Comparison of ENCODE assay signal across 8 mouse cellular contexts in the genomic region with DNA sequence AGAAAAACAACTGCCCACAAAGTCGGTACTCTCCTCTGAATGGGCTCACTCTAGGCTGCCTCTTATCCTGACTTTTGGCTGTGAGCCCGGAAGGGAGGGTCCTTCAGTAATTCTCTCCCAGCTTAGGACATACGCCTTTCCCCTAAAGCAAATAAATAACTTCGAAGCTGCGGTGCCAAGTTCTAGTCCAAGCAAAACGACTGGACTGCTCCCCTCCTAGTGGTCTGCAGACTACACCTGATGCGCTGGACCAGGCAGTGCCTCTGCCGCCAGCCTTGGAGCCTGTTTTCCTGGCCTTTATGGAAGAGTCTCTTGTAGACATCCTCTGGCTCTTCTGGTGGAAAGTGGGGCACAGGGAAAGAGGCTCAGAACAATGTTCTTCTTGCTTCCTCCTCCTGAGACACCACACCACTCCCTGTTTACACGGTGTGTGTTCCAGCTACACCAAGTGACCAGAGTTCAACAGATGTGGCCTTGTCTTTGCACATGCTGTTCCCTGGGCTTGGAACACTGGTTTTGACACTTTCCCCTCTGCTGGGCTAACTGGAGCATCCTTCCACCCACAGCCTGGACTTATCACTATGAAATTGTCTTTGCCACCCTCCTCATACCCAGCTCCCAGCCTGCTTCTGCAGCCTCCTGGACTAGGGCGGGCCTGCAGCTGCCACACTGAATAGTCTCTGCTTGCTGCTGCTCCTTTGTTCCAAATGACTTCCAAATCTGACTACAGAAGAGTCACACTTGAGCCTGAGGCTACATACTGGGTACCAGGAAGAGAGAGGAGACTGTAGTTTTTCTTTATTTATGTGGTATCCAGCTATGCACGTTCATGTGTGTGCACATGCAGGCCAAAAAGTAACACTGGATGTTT. TPM values are rescaled to one million over a fixed set of nuclear protein-coding genes. Genes with fewer than 3 reads are reported as not detected.
DNase-seq lines count a peak whose midpoint lies in the region; ATAC-seq and TF ChIP-seq lines count a peak whose summit lies in the region.

No protein-coding gene starts in this region.

- peaks cover 21 to 40% of the 10 kb centered on the region in 2 experiments for H3K4me1 ChIP-seq in MEL (ENCODE audit: control insufficient read depth in 1 of 2, insufficient read depth in 2 of 2, low read length in 2 of 2)
- H3K4me1 ChIP-seq in hindbrain, embryonic 12.5 days = peaks cover 25% of the 10 kb centered on the region
- peaks cover 31% of the 10 kb centered on the region for H3K4me1 ChIP-seq in limb, embryonic 13.5 days

- H3K9me3 ChIP-seq in MEL (replicated peaks; ENCODE audit: insufficient read depth, low read length) = no peaks in the 10 kb centered on the region
- H3K9me3 ChIP-seq in hindbrain, embryonic 12.5 days (replicated peaks) = no peaks in the 10 kb centered on the region
- H3K9me3 ChIP-seq in limb, embryonic 13.5 days = no peaks in the 10 kb centered on the region

- no peak for TF ChIP-seq RAD21 in MEL (IDR thresholded peaks at IDR 0.05; ENCODE audit: low read depth, low read length)

- 54% methylated on average over 11 of the region's 11 CpGs for WGBS in hindbrain, embryonic 12.5 days
- WGBS in limb, embryonic 13.5 days = 43% methylated on average over 11 of the region's 11 CpGs

- peak; percentile 45 for ATAC-seq in Patski
- peak; percentile 39 for ATAC-seq in hindbrain, embryonic 12.5 days (ENCODE audit: low FRiP score)
- peak; percentile 57; the same call in 1 of the 2 replicates for ATAC-seq in limb, embryonic 13.5 days (ENCODE audit: low FRiP score, low read depth)
- no peak for ATAC-seq in activated CD4-positive, CD25-positive, alpha-beta regulatory T cell, adult 4 months

- H3K27me3 ChIP-seq in MEL (ENCODE audit: control insufficient read depth in 1 of 2, insufficient read depth in 2 of 2, low read length in 2 of 2) (no peaks in the 10 kb centered on the region), Patski (no peaks in the 10 kb centered on the region), myocyte (ENCODE audit: control insufficient read depth, insufficient read depth, insufficient read length) (no peaks in the 10 kb centered on the region)
- no peaks in the 10 kb centered on the region for H3K27me3 ChIP-seq in hindbrain, embryonic 12.5 days
- no peaks in the 10 kb centered on the region for H3K27me3 ChIP-seq in limb, embryonic 13.5 days

- TF ChIP-seq POLR2A in MEL (IDR thresholded peaks at IDR 0.05; ENCODE audit: control insufficient read depth in 1 of 2, insufficient read depth in 1 of 2, low read depth in 1 of 2, low read length in 2 of 2, poor library complexity in 1 of 2) (no peak), myocyte (IDR thresholded peaks at IDR 0.05; ENCODE audit: insufficient read length, low read depth) (no peak)

- peaks cover 0 to 35% of the 10 kb centered on the region in 2 experiments; a peak in 2 of 4 replicates for H3K36me3 ChIP-seq in MEL (ENCODE audit: control insufficient read depth in 1 of 2, insufficient read depth in 2 of 2, low read length in 2 of 2)
- no peaks in the 10 kb centered on the region for H3K36me3 ChIP-seq in hindbrain, embryonic 12.5 days
- peaks cover 9% of the 10 kb centered on the region for H3K36me3 ChIP-seq in limb, embryonic 13.5 days
- peaks cover under 1% of the 10 kb centered on the region for H3K36me3 ChIP-seq in myocyte (ENCODE audit: control insufficient read depth, insufficient read depth)

- TF ChIP-seq CTCF in MEL (IDR thresholded peaks at IDR 0.05 in 2 of 3, conservative IDR thresholded peaks at IDR 0.05 in 1 of 3; ENCODE audit: control insufficient read depth in 1 of 3, insufficient read depth in 1 of 3, low read depth in 2 of 3, low read length in 3 of 3, poor library complexity in 1 of 3, severe bottlenecking in 1 of 3) (no peak), Patski (IDR thresholded peaks at IDR 0.05) (no peak)

- POLR2A ChIA-PET in Patski (lab: Charles Lee) = interaction anchor here (0.9 kb wide), 1 partner anchor 15 kb away, joined by 3 read pairs; no protein-coding TSS in a partner anchor

- peak; percentile 87 for DNase-seq in MEL (ENCODE audit: low read depth, low spot score)
- no peak for DNase-seq in Patski (ENCODE audit: low read depth, low spot score)
- DNase-seq in gastrocnemius, adult 18-20 months (ENCODE audit: low spot score) = peak; percentile 83
- no peak for DNase-seq in thymus, postnatal 25 days

- H3K4me3 ChIP-seq in MEL (ENCODE audit: control insufficient read depth in 1 of 2, insufficient read depth in 1 of 2, low read depth in 2 of 2, low read length in 2 of 2) = peak overlapping the region in 1 of 2 experiments; percentile 13; a peak in 1 of 4 replicates
- H3K4me3 ChIP-seq in hindbrain, embryonic 12.5 days = no peak overlapping the region
- no peak overlapping the region for H3K4me3 ChIP-seq in limb, embryonic 13.5 days
- no peak overlapping the region for H3K4me3 ChIP-seq in myocyte

- H3ac ChIP-seq in myocyte (ENCODE audit: control insufficient read depth, insufficient read length) = no peak overlapping the region

- H3K79me2 ChIP-seq in MEL (ENCODE audit: control insufficient read depth, insufficient read depth, low read length, poor library complexity) (no peaks in the 10 kb centered on the region), myocyte (ENCODE audit: control insufficient read depth, insufficient read depth) (no peaks in the 10 kb centered on the region)

- CTCF ChIA-PET in Patski (lab: Charles Lee) = interaction anchor here (1.1 to 1.4 kb wide), 2 partner anchors 19 to 85 kb away, joined by 3 to 5 read pairs; no protein-coding TSS in a partner anchor

- no peak overlapping the region for H3K4me2 ChIP-seq in hindbrain, embryonic 12.5 days (replicated peaks)
- H3K4me2 ChIP-seq in limb, embryonic 13.5 days (replicated peaks) = no peak overlapping the region
- H3K4me2 ChIP-seq in myocyte (ENCODE audit: low read depth) = peak overlapping the region; percentile 51

- H3K9ac ChIP-seq in MEL (ENCODE audit: control insufficient read depth, low read depth, low read length, poor library complexity, severe bottlenecking) = peak overlapping the region; percentile 35
- H3K9ac ChIP-seq in hindbrain, embryonic 12.5 days = peak overlapping the region; percentile 36
- 0 out of 2 replicates have a peak overlapping the region, but pooled peaks have one; percentile 45 for H3K9ac ChIP-seq in limb, embryonic 13.5 days

- TF ChIP-seq EP300 in MEL (IDR thresholded peaks at IDR 0.05; ENCODE audit: low read depth in 1 of 2, low read length in 2 of 2) = no peak

- H3K27ac ChIP-seq in MEL (ENCODE audit: control insufficient read depth, low read depth, low read length) = peak overlapping the region; percentile 4; the same call in 1 of the 2 replicates
- peak overlapping the region; percentile 81 for H3K27ac ChIP-seq in hindbrain, embryonic 12.5 days
- H3K27ac ChIP-seq in limb, embryonic 13.5 days = peak overlapping the region; percentile 78

- in situ Hi-C loops in Patski (cut with MboI; ENCODE audit: low pct_unique_long_range_greater_than_20kb) = no loop called here

TF ChIP-seq in MEL, 35 proteins besides CTCF, POLR2A, EP300 and RAD21:
- TF ChIP-seq ELF1 (IDR thresholded peaks at IDR 0.05; ENCODE audit: low read depth, low read length) (0 out of 2 replicates have a peak, but pooled peaks have one; percentile 10), MXI1 (IDR thresholded peaks at IDR 0.05; ENCODE audit: low read depth, low read length) (peak; percentile 18; the same call in 1 of the 2 replicates), CHD2 (IDR thresholded peaks at IDR 0.05; ENCODE audit: low read length) (no peak), GATA1 (IDR thresholded peaks at IDR 0.05; ENCODE audit: low read depth, low read length) (peak; percentile 8; the same call in 1 of the 2 replicates)

TF ChIP-seq in myocyte, 11 proteins besides CTCF, POLR2A, EP300 and RAD21 (continues in another document):
- TF ChIP-seq CEBPB (IDR thresholded peaks at IDR 0.05; ENCODE audit: insufficient read depth, poor library complexity, severe bottlenecking) (no peak), TCF12 (IDR thresholded peaks at IDR 0.05; ENCODE audit: insufficient read depth, poor library complexity, severe bottlenecking) (no peak), SRF (IDR thresholded peaks at IDR 0.05; ENCODE audit: control insufficient read depth, insufficient read length, low read depth) (no peak), REST (IDR thresholded peaks at IDR 0.05; ENCODE audit: insufficient read depth, insufficient read length) (no peak)

RNA-seq across cellular contexts. Expression of gene Ascc1, which starts 23.5 kb away (rescaled TPM):
- 17.0 and 17.1 TPM in 2 replicates for total RNA-seq in MEL (2012; rRNA removed)
- 10 to 100 TPM in 1 of 2 experiments, not detected in 1; 37.9 TPM for polyA plus RNA-seq in MEL (2012; ENCODE audit: insufficient read depth in 1 of 2, insufficient read length in 2 of 2, low read depth in 1 of 2, low replicate concordance in 2 of 2, missing spikeins in 1 of 2)
- polyA plus RNA-seq in Patski (2021) = 34.4 TPM
- 10 to 100 TPM; 14.2 to 15.3 TPM for total RNA-seq in gastrocnemius, adult 18-20 months (2021)
- 36.3 and 38.0 TPM in 2 replicates for polyA plus RNA-seq in hindbrain, embryonic 12.5 days (2016; fragmentation: Nextera tagmentation; extraction: Ambion mirVana)
- 44.9 and 46.0 TPM in 2 replicates for polyA plus RNA-seq in limb, embryonic 13.5 days (2015; fragmentation: Nextera tagmentation; extraction: Ambion mirVana)
- polyA plus RNA-seq in myocyte (2012; fragmentation: generic; extraction: Trizol) = 36.7 TPM
- 10 to 100 TPM; 49.6 to 50.2 TPM for polyA plus RNA-seq in activated CD4-positive, CD25-positive, alpha-beta regulatory T cell, adult 4 months (2017; shearing (Covaris generic))

RNA-seq across cellular contexts. Expression of gene Anapc16, which starts 23.8 kb away (rescaled TPM):
- 61.5 and 73.0 TPM in 2 replicates for total RNA-seq in MEL (2012; rRNA removed)
- 10 to 100 TPM in 1 of 2 experiments, not detected in 1; 53.7 TPM for polyA plus RNA-seq in MEL (2012; ENCODE audit: insufficient read depth in 1 of 2, insufficient read length in 2 of 2, low read depth in 1 of 2, low replicate concordance in 2 of 2, missing spikeins in 1 of 2)
- polyA plus RNA-seq in Patski (2021) = 67.8 TPM
- 10 to 100 TPM; 43.7 to 43.9 TPM for total RNA-seq in gastrocnemius, adult 18-20 months (2021)
- polyA plus RNA-seq in hindbrain, embryonic 12.5 days (2016; fragmentation: Nextera tagmentation; extraction: Ambion mirVana) = 113 and 119 TPM in 2 replicates
- 128 and 133 TPM in 2 replicates for polyA plus RNA-seq in limb, embryonic 13.5 days (2015; fragmentation: Nextera tagmentation; extraction: Ambion mirVana)
- 127 TPM for polyA plus RNA-seq in myocyte (2012; fragmentation: generic; extraction: Trizol)
- polyA plus RNA-seq in activated CD4-positive, CD25-positive, alpha-beta regulatory T cell, adult 4 months (2017; shearing (Covaris generic)) = 100 to 1,000 TPM in 1 of 2 experiments, 10 to 100 TPM in 1; 89.7 to 110 TPM

RNA-seq across cellular contexts. Expression of gene Ddit4, which starts 27.5 kb away (rescaled TPM):
- 2.6 and 40.6 TPM in 2 replicates for total RNA-seq in MEL (2012; rRNA removed)
- polyA plus RNA-seq in MEL (2012; ENCODE audit: insufficient read depth in 1 of 2, insufficient read length in 2 of 2, low read depth in 1 of 2, low replicate concordance in 2 of 2, missing spikeins in 1 of 2) (10 to 100 TPM in 1 of 2 experiments, not detected in 1; 11.6 TPM), Patski (2021) (63.9 TPM), myocyte (2012; fragmentation: generic; extraction: Trizol) (266 TPM)
- 100 to 1,000 TPM in 1 of 2 experiments, 1 to 10 TPM in 1; 8.1 to 202 TPM for total RNA-seq in gastrocnemius, adult 18-20 months (2021)
- 78.1 and 78.6 TPM in 2 replicates for polyA plus RNA-seq in hindbrain, embryonic 12.5 days (2016; fragmentation: Nextera tagmentation; extraction: Ambion mirVana)
- 75.9 and 77.0 TPM in 2 replicates for polyA plus RNA-seq in limb, embryonic 13.5 days (2015; fragmentation: Nextera tagmentation; extraction: Ambion mirVana)
- polyA plus RNA-seq in activated CD4-positive, CD25-positive, alpha-beta regulatory T cell, adult 4 months (2017; shearing (Covaris generic)) = 10 to 100 TPM; 17.5 to 31.2 TPM

Comparison
In these comparisons a context has a peak if more than half of its experiments do, and no peak if none do; other contexts are left out.
1. DNase-seq: peak in MEL (single experiment) and gastrocnemius, adult 18-20 months (single experiment); none in Patski (single experiment) and thymus, postnatal 25 days (single experiment).
2. H3K27ac ChIP-seq: peak in every context shown above with its lines; median percentile 81 in hindbrain, embryonic 12.5 days; 78 in limb, embryonic 13.5 days; 4 in MEL.
3. Peak in every context shown above with its lines, with median percentiles within 50 percentile points of each other: H3K9ac ChIP-seq.